Mouse (Mus musculus) fibroblast of lung, adult 2 months (primary cell): ENCODE measurements at regions not wholly inside any gene's neighbourhood (a gene's known extent, or its start where the extent isn't known, plus 50 kb on each side); places are given as distances from the start of the nearest gene placed in this dataset.
"Not testable (repeated sequence)": the region's sequence is repeated elsewhere in the genome, so short reads cannot be mapped to it uniquely, and the experiment has no call there.

ENCODE experiments used
- DNase-seq: peaks from one replicate; pipeline ENCODE4 v3.0.0-alpha.2; 2011; ENCODE audit warnings: low read depth

GRCm38 (mm10) chr3:18743474-18743873, 795.3 kb downstream of the Cypt12 start:
- no peak for DNase-seq

- DNase-seq: no peak
These were observed 796.0 kb downstream of the Cypt12 start for GRCm38 (mm10) chr3:18744216-18744615.

DNA sequence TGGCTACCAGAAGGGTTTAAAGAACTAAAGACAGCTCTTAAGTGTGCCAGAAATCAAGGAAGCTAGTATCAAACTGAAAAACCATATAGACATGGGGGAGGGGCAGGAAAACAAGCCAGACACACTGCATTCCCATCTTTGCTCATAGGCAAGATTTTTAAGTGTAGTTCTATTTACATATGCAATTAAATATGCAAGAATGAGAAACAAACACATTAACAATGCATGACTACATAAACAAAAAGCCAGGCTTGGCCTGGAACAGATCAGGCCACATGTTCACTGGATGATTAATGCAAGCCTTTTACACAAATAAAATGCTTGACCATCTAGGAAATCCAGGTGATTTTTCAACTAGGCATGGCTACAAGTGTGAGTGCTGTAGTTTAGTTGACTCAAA, 798.0 kb downstream of the Cypt12 start:
- no peak for DNase-seq

GRCm38 (mm10) chr3:18746898-18747297, 798.7 kb downstream of the Cypt12 start:
- DNase-seq: no peak

- DNase-seq: no peak
These were observed 803.5 kb downstream of the Cypt12 start for GRCm38 (mm10) chr3:18751660-18752259.

GRCm38 (mm10) chr3:18764301-18765078, 816.3 kb downstream of the Cypt12 start:
- peak; percentile 28 for DNase-seq

GRCm38 (mm10) chr3:18778481-18778880, 830.3 kb downstream of the Cypt12 start:
- DNase-seq: no peak

GRCm38 (mm10) chr3:18787531-18788176, 839.4 kb downstream of the Cypt12 start:
- no peak for DNase-seq

DNA sequence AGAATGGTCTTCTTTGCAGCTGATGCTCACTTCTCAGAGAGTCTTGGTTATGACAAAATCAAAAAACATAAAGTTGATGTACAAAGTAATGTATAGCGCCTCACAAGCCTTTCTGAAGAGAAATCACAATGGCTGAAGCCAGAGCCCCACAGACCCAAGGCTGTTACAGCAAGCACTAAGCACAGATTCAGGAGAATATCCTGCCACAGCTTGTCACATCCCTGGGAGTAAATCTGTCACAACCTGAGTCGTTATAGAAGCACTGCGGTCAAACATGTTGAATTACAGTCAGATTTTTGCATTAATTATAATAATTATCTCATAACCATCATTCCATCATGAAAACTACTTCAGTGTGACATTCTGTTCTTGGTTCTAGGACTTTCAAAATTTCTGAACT, 825.7 kb downstream of the 1700064H15Rik start:
- DNase-seq: no peak

GRCm38 (mm10) chr3:18828788-18829320, 799.6 kb downstream of the 1700064H15Rik start:
- DNase-seq: not testable (repeated sequence)

GRCm38 (mm10) chr3:18868117-18868739, 760.2 kb downstream of the 1700064H15Rik start:
- DNase-seq: no peak

DNA sequence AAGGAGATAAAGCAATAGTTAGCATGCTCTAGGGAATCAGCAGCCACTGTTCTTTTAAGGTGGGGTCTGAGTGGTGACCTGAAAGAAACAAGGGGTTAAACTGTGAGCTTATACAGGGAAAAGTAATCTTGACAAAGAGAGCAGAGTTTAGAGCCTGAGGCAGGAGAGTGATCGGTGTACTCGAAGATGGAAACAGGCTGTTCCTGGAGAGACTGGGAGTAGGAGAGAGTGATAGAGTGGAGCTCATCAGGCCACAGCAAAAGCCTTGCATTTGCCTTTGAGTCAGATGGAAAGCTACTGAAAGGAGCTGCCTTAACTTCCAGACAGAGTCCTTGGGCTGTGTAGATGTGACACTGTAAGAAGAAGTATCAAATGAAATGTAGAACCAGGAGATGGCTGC, 759.7 kb downstream of the 1700064H15Rik start:
- DNase-seq: no peak

- no peak for DNase-seq
These were observed 751.4 kb downstream of the 1700064H15Rik start for GRCm38 (mm10) chr3:18877060-18877459.

DNA sequence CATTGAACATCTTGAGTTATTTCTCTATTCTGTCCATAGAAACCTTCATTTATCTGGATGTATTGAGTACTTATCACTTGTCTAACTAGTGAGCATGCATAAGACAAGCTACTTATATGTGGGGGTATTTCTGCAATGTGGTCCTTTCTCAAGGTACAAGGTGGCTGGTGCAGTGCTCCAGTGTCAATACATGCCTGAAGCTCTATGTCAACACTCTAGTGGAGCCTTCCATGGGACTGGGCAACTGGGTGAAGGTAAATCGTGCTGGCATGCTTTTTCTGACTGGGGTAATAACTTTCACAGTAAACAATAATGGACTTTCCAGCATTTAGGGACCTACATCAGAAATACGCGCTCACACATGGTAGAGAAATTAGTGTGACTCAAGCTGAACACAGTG, 750.9 kb downstream of the 1700064H15Rik start:
- DNase-seq: no peak

GRCm38 (mm10) chr3:18881186-18881585, 747.3 kb downstream of the 1700064H15Rik start:
- no peak for DNase-seq

DNA sequence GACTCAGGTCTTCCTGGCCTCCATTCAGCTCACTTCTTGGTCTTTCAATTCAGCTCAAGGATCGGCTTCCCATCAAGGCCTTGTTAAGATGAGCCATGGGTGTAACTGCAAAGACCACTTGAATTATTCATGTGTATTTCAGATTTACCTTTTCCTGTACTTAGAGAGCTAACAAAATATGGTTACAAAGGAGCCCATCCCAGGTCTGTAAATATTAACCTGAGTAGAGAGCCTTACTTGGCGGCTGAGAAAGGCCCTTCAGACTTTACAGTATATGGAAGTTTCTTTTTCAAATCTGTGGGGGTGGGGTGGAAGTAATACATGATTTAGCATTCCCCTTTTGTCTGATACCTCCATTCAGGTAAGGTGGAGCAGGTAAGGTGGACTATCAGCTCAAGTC, 735.7 kb downstream of the 1700064H15Rik start:
- DNase-seq: no peak

- DNase-seq: no peak
These were observed 722.7 kb downstream of the 1700064H15Rik start for GRCm38 (mm10) chr3:18905769-18906168.

DNA sequence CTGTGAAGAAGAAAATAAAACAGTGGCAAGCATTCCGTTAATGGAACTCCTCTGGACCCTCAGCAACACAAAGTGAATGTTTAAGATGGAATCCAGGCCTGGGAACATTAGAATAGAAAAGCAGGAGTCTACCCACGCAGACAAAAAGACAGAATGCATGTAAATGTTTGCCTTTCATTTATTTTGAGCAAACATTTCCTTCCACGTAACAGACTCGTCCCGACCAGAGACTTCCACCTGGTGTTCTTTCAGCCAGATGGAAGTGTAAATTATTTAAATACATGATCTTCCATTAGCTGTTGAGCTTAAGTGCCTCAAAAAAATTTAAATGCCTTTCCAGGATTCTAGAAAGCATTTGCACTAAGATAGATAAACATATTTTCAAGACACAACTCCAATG, 722.3 kb downstream of the 1700064H15Rik start:
- DNase-seq: no peak

GRCm38 (mm10) chr3:18908737-18909136, 719.7 kb downstream of the 1700064H15Rik start:
- no peak for DNase-seq

- no peak for DNase-seq
These were observed 699.9 kb downstream of the 1700064H15Rik start for GRCm38 (mm10) chr3:18928401-18929104.

- no peak for DNase-seq
These were observed 699.4 kb downstream of the 1700064H15Rik start for GRCm38 (mm10) chr3:18929105-18929492.
